Mouse (Mus musculus) lung, postnatal 4 days (tissue): ENCODE measurements at regions not wholly inside any gene's neighbourhood (a gene's known extent, or its start where the extent isn't known, plus 50 kb on each side); places are given as distances from the start of the nearest gene placed in this dataset.
"Not testable (repeated sequence)": the region's sequence is repeated elsewhere in the genome, so short reads cannot be mapped to it uniquely, and the experiment has no call there.

ENCODE experiments used
- DNase-seq, 2 experiments: peaks; one replicate each; pipeline ENCODE4 v3.0.0; 2021

DNA sequence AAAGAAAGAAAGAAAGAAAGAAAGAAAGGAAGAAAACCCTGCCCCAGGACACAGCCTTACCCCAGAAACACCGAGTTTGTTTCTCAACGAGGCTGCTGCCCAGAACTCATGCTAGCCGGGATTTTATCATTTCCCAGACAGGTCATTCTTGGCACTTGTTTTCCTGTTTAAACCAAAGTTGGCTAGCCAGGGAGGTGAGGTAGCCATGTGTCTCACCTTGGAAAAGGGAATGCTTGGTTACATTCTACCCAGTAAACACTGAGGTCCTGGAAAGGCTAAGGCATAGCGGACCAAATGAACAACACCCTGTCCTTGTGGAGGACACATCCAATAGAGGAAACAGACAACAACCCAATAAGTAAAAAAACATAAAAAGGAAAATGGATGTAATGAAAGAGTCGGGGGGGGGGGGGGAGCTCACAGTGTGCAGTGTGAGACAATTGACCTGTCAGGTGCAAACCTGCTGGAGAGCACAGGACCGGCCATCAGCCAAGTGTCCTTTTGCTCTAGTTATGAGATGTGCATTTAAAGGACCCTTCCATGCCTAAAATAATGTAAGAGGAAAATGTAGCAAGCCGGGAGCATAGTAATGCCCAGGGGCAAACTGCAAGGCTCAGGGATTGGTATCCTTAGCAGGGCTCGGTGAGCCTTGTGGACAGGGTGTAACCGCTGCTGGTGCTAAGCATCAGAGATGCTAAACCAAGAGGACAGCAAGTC, 78.2 kb upstream of the Fzd7 start:
- no peak for DNase-seq

DNA sequence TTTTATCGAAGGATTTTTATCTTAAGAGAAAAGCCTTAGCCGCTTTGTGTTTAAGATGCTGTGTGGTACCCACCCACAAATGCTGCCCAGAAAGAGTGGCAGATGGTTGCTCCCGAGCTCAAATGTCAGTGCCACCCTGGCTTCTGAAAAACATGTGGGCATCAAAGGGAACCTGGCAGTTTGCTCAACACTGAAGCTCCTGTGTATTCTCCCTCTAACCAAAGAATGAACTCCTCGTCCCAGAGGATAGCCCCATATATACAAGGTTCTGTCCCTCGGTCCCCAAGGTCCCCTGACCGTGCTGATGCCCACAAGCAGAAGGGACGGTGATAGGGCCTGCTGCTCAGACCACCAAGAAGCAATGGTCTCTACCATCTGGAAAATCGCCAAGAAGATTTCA, 76.9 kb upstream of the Fzd7 start:
- DNase-seq = no peak

DNA sequence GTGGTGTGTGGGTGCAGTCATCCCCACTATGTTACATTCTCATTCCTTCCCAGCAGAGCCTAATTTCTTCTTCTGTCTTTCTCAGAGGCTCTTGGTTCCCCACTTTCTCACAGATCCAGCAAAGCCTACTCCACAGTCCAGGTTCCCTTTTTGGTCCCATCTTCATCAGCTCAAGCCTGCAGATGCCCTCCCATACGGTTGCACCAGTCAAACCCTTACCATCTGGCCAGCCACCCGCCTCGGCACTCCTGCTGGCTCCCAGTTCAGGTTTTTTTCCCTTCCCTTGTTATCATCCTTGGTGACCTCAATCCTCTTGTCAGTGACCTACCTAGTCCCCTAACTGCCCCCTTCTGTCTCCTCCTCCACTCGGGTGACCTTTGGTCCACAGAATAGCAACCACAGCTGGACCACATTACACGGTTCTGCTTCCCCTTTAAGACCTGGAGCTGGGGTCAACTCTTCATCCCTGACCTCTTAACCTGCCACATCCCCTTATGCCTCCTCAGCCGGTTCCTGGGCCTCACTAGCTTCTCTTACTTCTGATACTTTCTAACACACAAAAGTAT, 75.4 kb upstream of the Fzd7 start:
- DNase-seq = no peak

GRCm38 (mm10) chr1:59409585-59410160, 72.6 kb upstream of the Fzd7 start:
- DNase-seq = peak; percentile 35 to 60

DNA sequence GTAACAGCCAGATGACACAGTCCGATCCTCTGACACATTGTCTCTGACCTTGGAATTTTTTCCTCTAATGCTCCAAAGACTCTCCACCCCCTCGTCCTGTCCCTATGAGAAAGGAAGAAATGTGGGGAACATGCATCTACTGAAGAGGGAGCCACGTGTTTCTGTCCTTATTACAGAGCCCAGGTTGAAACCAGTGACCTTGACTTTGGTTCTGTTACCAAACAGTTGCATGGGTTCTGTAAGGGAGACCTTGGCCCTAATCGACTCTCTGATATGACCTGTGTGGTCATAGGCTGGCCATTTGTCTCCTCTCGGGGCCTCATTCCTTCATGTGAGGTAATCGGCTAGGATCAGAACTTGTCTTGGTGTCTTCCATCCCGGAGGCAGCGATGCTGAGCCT, 69.0 kb upstream of the Fzd7 start:
- no peak for DNase-seq

- no peak for DNase-seq
These were observed 67.6 kb upstream of the Fzd7 start for GRCm38 (mm10) chr1:59414401-59415210.

- DNase-seq = peak in 1 of 2 experiments; percentile 32
These were observed 66.4 kb upstream of the Fzd7 start for GRCm38 (mm10) chr1:59415733-59416312.

GRCm38 (mm10) chr1:59417317-59417716, 64.9 kb upstream of the Fzd7 start:
- DNase-seq = no peak

DNA sequence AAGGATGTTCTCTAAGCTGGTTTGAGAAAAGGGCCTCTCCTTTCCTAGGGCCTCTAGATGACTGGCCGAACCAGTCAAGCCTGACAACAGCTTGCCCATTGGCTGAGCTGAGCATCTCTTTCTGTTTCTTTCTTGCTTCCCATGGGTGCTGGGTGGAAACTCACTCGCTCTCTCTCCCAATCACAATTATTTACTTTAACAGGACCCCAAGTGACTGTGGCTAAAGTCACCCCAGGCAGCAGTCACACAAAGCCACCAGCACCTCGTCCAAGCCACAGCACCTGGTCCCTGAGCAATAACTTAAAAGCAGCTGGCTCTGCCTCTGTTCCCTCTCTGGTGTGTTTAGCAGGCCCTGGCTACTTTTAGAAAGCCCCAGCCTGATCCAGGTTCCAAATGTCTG, 64.3 kb upstream of the Fzd7 start:
- DNase-seq = no peak

DNA sequence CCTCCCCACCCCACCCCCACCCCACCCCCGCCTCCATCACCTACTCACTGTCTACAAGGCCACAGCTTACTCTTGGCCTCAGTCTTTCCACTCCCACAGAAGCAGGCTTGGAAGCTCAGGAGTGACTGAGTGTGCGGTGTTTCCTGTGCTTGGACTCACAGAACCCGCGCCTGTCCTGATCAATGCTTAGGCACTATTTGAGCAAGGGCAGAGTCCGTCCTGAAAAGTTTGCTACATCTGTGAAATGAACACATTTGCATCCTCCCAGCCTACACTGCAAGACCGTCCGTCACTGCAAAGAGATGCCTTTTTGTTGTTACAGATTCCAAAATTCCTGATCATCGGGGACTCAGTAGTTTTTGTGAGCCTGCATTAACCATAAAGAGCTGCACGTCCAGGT, 63.5 kb upstream of the Fzd7 start:
- no peak for DNase-seq

GRCm38 (mm10) chr1:59422981-59423941, 59.0 kb upstream of the Fzd7 start:
- DNase-seq = no peak

DNA sequence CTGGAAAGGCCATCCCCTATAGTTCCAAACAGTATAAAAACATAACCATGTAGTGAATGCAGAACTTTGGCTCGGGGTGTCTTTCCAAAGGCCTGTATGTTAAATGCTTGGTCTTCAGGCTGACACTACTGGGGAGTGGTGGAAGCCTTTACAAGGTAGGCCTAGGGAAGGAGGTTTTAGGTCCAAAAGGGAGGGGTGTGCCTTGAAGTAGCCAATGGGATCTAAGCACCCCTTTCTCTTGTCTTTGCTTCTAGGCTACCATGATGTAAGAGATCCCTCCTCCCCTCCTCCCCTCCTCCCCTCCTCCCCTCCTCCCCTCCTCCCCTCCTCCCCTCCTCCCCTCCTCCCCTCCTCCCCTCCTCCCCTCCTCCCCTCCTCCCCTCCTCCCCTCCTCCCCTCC, 56.5 kb upstream of the Fzd7 start:
- DNase-seq = not testable (repeated sequence)

GRCm38 (mm10) chr1:59426346-59427203, 55.6 kb upstream of the Fzd7 start:
- DNase-seq = no peak

DNA sequence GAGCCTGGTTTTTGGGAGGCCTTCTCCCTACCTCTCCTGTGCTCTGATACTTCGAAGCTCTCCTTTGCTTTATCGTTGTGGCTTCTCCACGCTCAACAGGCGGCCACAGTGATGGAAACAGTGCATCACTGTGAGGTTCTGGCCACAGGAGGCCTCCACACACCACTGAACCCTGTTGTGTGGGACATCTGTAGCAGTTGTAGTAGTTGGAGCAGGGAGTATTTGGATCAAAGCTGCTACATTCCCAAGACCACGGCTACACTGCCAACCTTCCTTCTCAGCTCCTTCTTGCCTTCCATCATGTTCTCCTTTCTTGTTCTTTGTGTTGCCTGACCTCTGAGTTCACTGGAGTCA, 55.0 kb upstream of the Fzd7 start:
- no peak for DNase-seq

- no peak for DNase-seq
These were observed 52.9 kb upstream of the Fzd7 start for GRCm38 (mm10) chr1:59429289-59429688.

- no peak for DNase-seq
These were observed 52.0 kb upstream of the Fzd7 start for GRCm38 (mm10) chr1:59430234-59430633.

GRCm38 (mm10) chr1:59430886-59431486, 51.2 kb upstream of the Fzd7 start:
- DNase-seq = no peak
